ENCODE assay signal across 27 mouse cellular contexts in genomic region chr2:147023067-147023466, GRCm38 (mm10).
"Had no signal": no experiment of that assay in that cellular context is flagged by ENCODE, and none has a peak within 500 bp of the region (broad histone marks: within the 10 kb centered on the region; RNA-seq: fewer than 3 reads in every experiment).

No protein-coding gene starts in this region.

- ATAC-seq: forebrain, embryonic 13.5 days; forebrain, embryonic 14.5 days; forebrain, embryonic 15.5 days; forebrain, embryonic 16.5 days; forebrain, postnatal 0 days had no signal

- H3K9me3 ChIP-seq: embryonic facial prominence, embryonic 10.5 days; embryonic facial prominence, embryonic 12.5 days; embryonic facial prominence, embryonic 13.5 days; embryonic facial prominence, embryonic 15.5 days; forebrain, embryonic 10.5 days; forebrain, embryonic 12.5 days; forebrain, embryonic 13.5 days; forebrain, embryonic 15.5 days had no signal

- H3K27ac ChIP-seq: embryonic facial prominence, embryonic 10.5 days; embryonic facial prominence, embryonic 12.5 days; embryonic facial prominence, embryonic 13.5 days; embryonic facial prominence, embryonic 15.5 days; forebrain, embryonic 10.5 days; forebrain, embryonic 12.5 days; forebrain, embryonic 13.5 days; forebrain, embryonic 15.5 days; gastrocnemius, adult 2 months; heart, adult 2 months had no signal

- H3K4me3 ChIP-seq: embryonic facial prominence, embryonic 10.5 days; embryonic facial prominence, embryonic 12.5 days; embryonic facial prominence, embryonic 13.5 days; embryonic facial prominence, embryonic 15.5 days; erythroblast, embryonic 14.5 days; forebrain, embryonic 10.5 days; forebrain, embryonic 12.5 days; forebrain, embryonic 13.5 days; forebrain, embryonic 15.5 days; gastrocnemius, adult 2 months; heart, adult 2 months had no signal

- H3K9ac ChIP-seq: embryonic facial prominence, embryonic 12.5 days; embryonic facial prominence, embryonic 13.5 days; embryonic facial prominence, embryonic 15.5 days; forebrain, embryonic 12.5 days; forebrain, embryonic 13.5 days; forebrain, embryonic 15.5 days; forebrain, postnatal 0 days had no signal

- H3K27me3 ChIP-seq: embryonic facial prominence, embryonic 12.5 days; embryonic facial prominence, embryonic 13.5 days; embryonic facial prominence, embryonic 15.5 days; forebrain, embryonic 12.5 days; forebrain, embryonic 13.5 days; forebrain, embryonic 15.5 days had no signal

- H3K4me2 ChIP-seq: embryonic facial prominence, embryonic 12.5 days; embryonic facial prominence, embryonic 13.5 days; embryonic facial prominence, embryonic 15.5 days; forebrain, embryonic 12.5 days; forebrain, embryonic 13.5 days; forebrain, embryonic 15.5 days had no signal

- H3K4me1 ChIP-seq: embryonic facial prominence, embryonic 10.5 days; embryonic facial prominence, embryonic 12.5 days; embryonic facial prominence, embryonic 15.5 days; forebrain, embryonic 10.5 days; forebrain, embryonic 12.5 days; forebrain, embryonic 13.5 days; forebrain, embryonic 15.5 days had no signal

- DNase-seq: cerebellum, adult 8-10 months; cerebellum, adult 9-10 months; cerebellum, adult 9-11 months; cerebellum, postnatal 10 days; cerebellum, postnatal 14 days; cerebellum, postnatal 25 days; cerebellum, postnatal 36 days; embryo, embryonic 11 days; forebrain, postnatal 0 days; gastrocnemius, adult 2 months; gastrocnemius, postnatal 10 days; gastrocnemius, postnatal 14 days; gastrocnemius, postnatal 25 days; gastrocnemius, postnatal 36 days; heart, adult 18-20 months; heart, adult 2 months had no signal
